Mouse (Mus musculus) heart, postnatal 25 days (tissue): ENCODE measurements around the gene Capn3. TPM values are rescaled to one million over a fixed set of nuclear protein-coding genes. Genes with fewer than 3 reads are reported as not detected.

Source experiments
- total RNA-seq, 2 experiments: library from RNA; stranded (reverse); gene quantifications; 2 replicates each; pipeline ENCODE4 v1.2.3; 2021

Gene Capn3
- total RNA-seq, 2 experiments from 2014 or later, result 1.1 to 1.7 TPM

Other genes with a start within 250 kb of the Capn3 start
- 1 to 10 TPM; 3.6 to 4.0 TPM for gene Pla2g4e, start 210.7 kb upstream of the Capn3 start, total RNA-seq
- not detected for gene Pla2g4d, start 166.8 kb upstream of the Capn3 start, total RNA-seq
- not detected for gene Pla2g4f, start 141.9 kb upstream of the Capn3 start, total RNA-seq
- gene Vps39, start 102.9 kb upstream of the Capn3 start, total RNA-seq, result 10 to 100 TPM; 27.0 to 37.8 TPM
- gene Ganc, start 52.1 kb upstream of the Capn3 start, total RNA-seq, result 10 to 100 TPM; 23.1 to 25.2 TPM
- 10 to 100 TPM; 16.3 to 17.5 TPM for gene Tmem87a, start 51.9 kb upstream of the Capn3 start, total RNA-seq
- 100 to 1,000 TPM; 423 to 433 TPM for gene Zfp106, start 107.8 kb downstream of the Capn3 start, total RNA-seq
- gene Snap23, start 111.7 kb downstream of the Capn3 start, total RNA-seq, result 10 to 100 TPM; 58.5 to 63.4 TPM
- 1 to 10 TPM; 8.6 to 9.3 TPM for gene Haus2, start 153.4 kb downstream of the Capn3 start, total RNA-seq
- gene Lrrc57, start 153.5 kb downstream of the Capn3 start, total RNA-seq, result 10 to 100 TPM; 14.6 to 15.3 TPM
- gene Stard9, start 173.1 kb downstream of the Capn3 start, total RNA-seq, result 1 to 10 TPM; 8.2 to 9.7 TPM